Mouse (Mus musculus): ENCODE measurements at regions not wholly inside any gene's neighbourhood (a gene's known extent, or its start where the extent isn't known, plus 50 kb on each side); places are given as distances from the start of the nearest gene placed in this dataset.

DNA sequence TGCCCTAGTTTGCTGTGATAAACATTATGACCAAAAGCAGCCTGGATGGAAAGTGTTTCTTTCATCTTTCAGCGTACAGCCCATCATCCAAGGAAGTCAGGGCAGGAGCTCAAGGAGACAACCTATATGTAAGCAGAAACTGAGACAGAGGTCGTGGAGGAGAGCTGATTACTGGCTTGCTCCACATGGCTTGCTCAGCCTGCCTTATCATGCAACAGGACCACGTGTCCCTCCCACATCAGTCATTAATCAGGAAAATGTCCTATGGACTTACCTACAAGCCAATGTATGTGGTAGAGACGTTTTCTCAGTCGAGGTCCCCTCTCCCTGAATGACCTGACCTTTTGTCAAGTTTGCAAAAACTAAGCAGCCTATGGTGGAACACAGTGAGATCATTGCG, 123.7 kb upstream of the Rnaseh2b start:
- no peaks in the 10 kb centered on the region for H3K9me3 ChIP-seq
- no peak overlapping the region for H3K4me2 ChIP-seq (replicated peaks)
- H3K4me1 ChIP-seq, result peaks cover 13% of the 10 kb centered on the region
- no peak overlapping the region for H3K4me3 ChIP-seq
- no peaks in the 10 kb centered on the region for H3K36me3 ChIP-seq
- no peak overlapping the region for H3K27ac ChIP-seq (replicated peaks)
- no peak overlapping the region for H3K9ac ChIP-seq (replicated peaks)
- H3K27me3 ChIP-seq, result no peaks in the 10 kb centered on the region
- ATAC-seq (replicated peaks), result no peak
- WGBS, result 82% methylated on average over 6 of the region's 6 CpGs

DNA sequence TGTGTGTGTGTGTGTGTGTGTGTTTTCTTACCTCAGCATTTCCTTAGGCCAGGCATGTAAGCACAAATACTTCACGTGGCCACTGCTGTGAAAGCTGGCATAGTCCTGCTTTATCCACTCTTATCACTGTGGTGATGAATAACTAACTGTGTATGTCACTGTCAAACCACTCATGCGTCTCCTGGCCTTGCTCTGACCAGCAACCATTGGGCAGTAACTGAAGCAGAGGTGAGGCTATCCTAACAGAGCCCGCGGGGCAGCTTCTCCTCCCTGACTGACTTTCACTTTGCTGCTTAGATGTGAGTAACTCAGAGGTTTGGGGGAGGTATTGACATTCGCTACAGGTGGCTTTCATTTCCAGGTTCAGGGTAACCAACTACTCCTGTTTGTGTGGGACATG, 122.0 kb upstream of the Rnaseh2b start:
- peaks cover 30% of the 10 kb centered on the region for H3K4me1 ChIP-seq
- WGBS, result 75% methylated on average over 5 of the region's 5 CpGs
- H3K4me3 ChIP-seq, result no peak overlapping the region
- no peaks in the 10 kb centered on the region for H3K36me3 ChIP-seq
- H3K4me2 ChIP-seq (replicated peaks), result no peak overlapping the region
- no peaks in the 10 kb centered on the region for H3K9me3 ChIP-seq
- H3K9ac ChIP-seq (replicated peaks), result no peak overlapping the region
- H3K27me3 ChIP-seq, result no peaks in the 10 kb centered on the region
- no peak for ATAC-seq (replicated peaks)
- no peak overlapping the region for H3K27ac ChIP-seq (replicated peaks)

DNA sequence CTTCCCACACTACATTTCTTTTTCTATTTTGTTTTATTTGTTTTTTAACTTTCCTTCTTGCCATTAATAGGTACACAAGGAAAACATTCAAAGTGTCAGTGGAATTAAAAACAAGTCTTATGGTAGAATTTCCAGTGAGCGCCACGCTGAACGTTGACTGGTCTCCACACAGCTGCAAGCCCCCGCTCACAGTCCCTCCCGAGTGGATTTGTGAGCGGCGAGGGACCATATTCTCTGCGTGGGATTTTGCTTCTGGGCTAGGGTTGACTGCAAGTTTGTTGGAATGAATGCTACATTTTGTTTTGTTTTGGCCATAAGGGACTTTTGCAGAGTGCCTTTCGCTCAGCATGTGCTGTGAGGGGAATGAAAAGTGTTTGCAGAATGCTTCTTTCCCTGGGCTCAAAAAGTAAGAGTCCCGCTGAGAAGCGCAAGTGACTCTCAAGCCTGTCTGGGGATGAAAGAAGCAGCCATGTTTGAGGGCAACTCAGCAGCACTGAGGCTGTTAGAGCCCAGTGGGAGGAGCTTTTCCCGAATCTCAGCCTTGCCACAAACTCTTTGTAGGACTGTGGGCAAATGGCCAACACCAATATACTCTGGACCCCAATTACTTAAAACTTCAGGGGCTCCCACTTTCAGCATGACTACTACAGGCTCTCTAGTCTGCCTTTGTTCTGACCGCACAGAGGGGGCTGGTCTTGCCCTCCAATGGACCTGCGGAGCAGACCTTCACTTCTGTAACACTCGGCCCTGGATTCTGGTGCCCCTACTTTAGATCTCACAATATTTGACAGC, 120.9 kb upstream of the Rnaseh2b start:
- ATAC-seq (replicated peaks), result no peak
- 63% methylated on average over 15 of the region's 15 CpGs for WGBS

GRCm38 (mm10) chr14:62173835-62174530, 118.4 kb upstream of the Rnaseh2b start:
- Histone ChIP-seq H3K4me1 (peaks cover 33% of the 10 kb centered on the region), H3K4me3 (no peak overlapping the region), H3K9me3 (no peaks in the 10 kb centered on the region), H3K36me3 (no peaks in the 10 kb centered on the region), H3K9ac (replicated peaks) (no peak overlapping the region), H3K27ac (replicated peaks) (peak overlapping the region; percentile 20), H3K4me2 (replicated peaks) (peak overlapping the region; percentile 21), H3K27me3 (no peaks in the 10 kb centered on the region)
- peak; percentile 66 for ATAC-seq (replicated peaks)
- 22% methylated on average over 16 of the region's 16 CpGs for WGBS

More for the DNA sequence above, 120.9 kb upstream of the Rnaseh2b start:
- Histone ChIP-seq H3K9me3 (no peaks in the 10 kb centered on the region), H3K4me1 (peaks cover 33% of the 10 kb centered on the region), H3K36me3 (no peaks in the 10 kb centered on the region), H3K4me3 (no peak overlapping the region), H3K27me3 (no peaks in the 10 kb centered on the region), H3K27ac (replicated peaks) (no peak overlapping the region), H3K4me2 (replicated peaks) (no peak overlapping the region), H3K9ac (replicated peaks) (no peak overlapping the region)

GRCm38 (mm10) chr14:62175384-62176048, 116.9 kb upstream of the Rnaseh2b start:
- Histone ChIP-seq H3K9ac (replicated peaks) (no peak overlapping the region), H3K4me2 (replicated peaks) (no peak overlapping the region), H3K27me3 (no peaks in the 10 kb centered on the region), H3K4me3 (no peak overlapping the region), H3K36me3 (no peaks in the 10 kb centered on the region), H3K9me3 (no peaks in the 10 kb centered on the region), H3K4me1 (peaks cover 33% of the 10 kb centered on the region), H3K27ac (replicated peaks) (no peak overlapping the region)
- no peak for ATAC-seq (replicated peaks)
- WGBS, result 62% methylated on average over 12 of the region's 12 CpGs

- peaks cover 26% of the 10 kb centered on the region for H3K4me1 ChIP-seq
- no peak overlapping the region for H3K9ac ChIP-seq (replicated peaks)
- H3K4me2 ChIP-seq (replicated peaks), result no peak overlapping the region
- H3K4me3 ChIP-seq, result no peak overlapping the region
- 95% methylated on average over 5 of the region's 5 CpGs for WGBS
- H3K27ac ChIP-seq (replicated peaks), result no peak overlapping the region
- no peaks in the 10 kb centered on the region for H3K9me3 ChIP-seq
- no peak for ATAC-seq (replicated peaks)
- H3K27me3 ChIP-seq, result no peaks in the 10 kb centered on the region
- no peaks in the 10 kb centered on the region for H3K36me3 ChIP-seq
These were observed 114.9 kb upstream of the Rnaseh2b start for GRCm38 (mm10) chr14:62177509-62177908.

DNA sequence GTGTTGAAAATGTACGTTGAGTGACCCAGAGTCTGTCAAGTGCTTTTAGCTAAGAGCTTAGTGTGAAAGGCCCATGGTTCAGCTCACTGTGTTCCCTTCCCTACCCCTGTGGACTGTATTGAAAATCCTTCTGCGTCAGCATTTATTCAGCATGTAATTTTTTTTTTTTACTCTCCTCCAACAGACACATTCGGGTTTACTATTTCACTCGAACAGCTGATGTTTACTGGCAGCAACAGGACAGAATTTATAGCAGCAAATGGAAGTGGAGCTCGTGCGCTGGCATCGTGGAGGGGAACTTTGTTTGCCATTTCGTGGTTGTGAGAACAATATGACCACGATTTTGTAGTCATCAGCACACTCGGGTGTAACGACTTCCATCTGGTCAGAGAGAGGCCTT, 105.0 kb upstream of the Rnaseh2b start:
- no peak overlapping the region for H3K4me3 ChIP-seq
- no peak overlapping the region for H3K27ac ChIP-seq (replicated peaks)
- no peaks in the 10 kb centered on the region for H3K9me3 ChIP-seq
- no peak overlapping the region for H3K4me2 ChIP-seq (replicated peaks)
- no peak for ATAC-seq (replicated peaks)
- no peaks in the 10 kb centered on the region for H3K27me3 ChIP-seq
- no peaks in the 10 kb centered on the region for H3K36me3 ChIP-seq
- 62% methylated on average over 11 of the region's 11 CpGs for WGBS
- no peak overlapping the region for H3K9ac ChIP-seq (replicated peaks)
- no peaks in the 10 kb centered on the region for H3K4me1 ChIP-seq

DNA sequence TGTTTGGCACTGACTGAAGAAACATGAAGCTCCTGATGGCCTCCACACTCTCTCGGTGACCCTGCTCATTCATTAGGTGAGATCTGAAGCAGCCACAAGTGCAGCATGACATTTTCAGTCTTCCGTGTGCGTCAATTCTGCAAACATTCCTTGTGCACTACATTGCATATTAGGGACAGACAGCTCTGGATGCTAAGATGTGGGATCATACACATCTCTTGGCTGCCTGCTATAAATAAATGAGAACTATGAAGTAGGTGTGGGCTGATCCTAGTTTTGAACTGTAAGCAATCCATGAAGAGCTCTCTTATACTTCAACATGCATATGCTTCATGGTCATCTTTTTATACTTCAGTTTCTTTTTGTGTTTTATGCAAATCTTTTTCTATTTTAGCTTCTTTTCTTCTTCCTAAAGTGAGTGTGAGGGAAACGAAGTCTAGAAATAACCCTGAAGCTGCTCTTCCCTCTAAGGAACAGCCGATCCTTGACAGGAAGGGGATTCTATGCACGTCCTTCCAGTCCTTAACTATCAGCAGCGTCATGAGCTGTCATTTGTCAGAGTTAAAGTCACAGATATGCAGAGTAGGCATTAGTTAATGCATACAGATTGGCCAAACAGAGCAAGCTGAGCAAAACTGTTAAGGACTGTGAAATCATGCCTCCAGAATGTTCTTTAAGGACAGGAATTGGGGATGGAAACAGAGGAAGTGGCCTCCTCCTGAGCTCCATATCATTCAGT, 104.1 kb upstream of the Rnaseh2b start:
- Histone ChIP-seq H3K4me3 (no peak overlapping the region), H3K4me1 (no peaks in the 10 kb centered on the region), H3K9me3 (no peaks in the 10 kb centered on the region), H3K4me2 (replicated peaks) (no peak overlapping the region), H3K27ac (replicated peaks) (no peak overlapping the region), H3K36me3 (no peaks in the 10 kb centered on the region), H3K9ac (replicated peaks) (no peak overlapping the region), H3K27me3 (no peaks in the 10 kb centered on the region)
- ATAC-seq (replicated peaks), result no peak
- 73% methylated on average over 7 of the region's 7 CpGs for WGBS

GRCm38 (mm10) chr14:62191624-62192023, 100.8 kb upstream of the Rnaseh2b start:
- Histone ChIP-seq H3K9me3 (no peaks in the 10 kb centered on the region), H3K9ac (replicated peaks) (no peak overlapping the region), H3K36me3 (no peaks in the 10 kb centered on the region), H3K4me3 (no peak overlapping the region), H3K27me3 (no peaks in the 10 kb centered on the region), H3K27ac (replicated peaks) (no peak overlapping the region), H3K4me1 (no peaks in the 10 kb centered on the region), H3K4me2 (replicated peaks) (no peak overlapping the region)
- WGBS, result 90% methylated on average over 2 of the region's 2 CpGs
- ATAC-seq (replicated peaks), result no peak

GRCm38 (mm10) chr14:62192814-62193213, 99.6 kb upstream of the Rnaseh2b start:
- no peaks in the 10 kb centered on the region for H3K36me3 ChIP-seq
- no peaks in the 10 kb centered on the region for H3K27me3 ChIP-seq
- no peak overlapping the region for H3K4me2 ChIP-seq (replicated peaks)
- 48% methylated on average over 8 of the region's 8 CpGs for WGBS
- ATAC-seq (replicated peaks), result no peak
- H3K9ac ChIP-seq (replicated peaks), result no peak overlapping the region
- H3K27ac ChIP-seq (replicated peaks), result no peak overlapping the region
- H3K9me3 ChIP-seq, result no peaks in the 10 kb centered on the region
- H3K4me1 ChIP-seq, result no peaks in the 10 kb centered on the region
- no peak overlapping the region for H3K4me3 ChIP-seq

DNA sequence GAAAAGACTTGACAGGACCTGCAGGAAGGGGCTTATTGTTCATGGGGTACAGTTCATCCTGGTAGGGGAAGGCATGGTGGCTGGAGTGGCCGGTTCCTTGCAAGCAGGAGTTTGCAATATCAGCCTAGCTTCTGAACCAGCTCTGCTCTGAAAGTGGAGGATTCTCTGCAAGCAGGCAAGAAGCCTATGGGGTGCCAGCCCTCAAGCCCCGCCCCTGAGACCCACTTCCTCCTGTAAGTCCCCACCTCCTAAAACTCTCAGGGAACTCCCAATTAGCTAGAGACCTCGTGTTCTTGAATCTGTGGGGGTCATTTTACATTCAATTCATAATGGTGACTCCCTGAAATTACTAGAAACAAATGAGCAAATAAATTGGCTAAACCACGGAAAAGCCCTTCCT, 99.0 kb upstream of the Rnaseh2b start:
- 42% methylated on average over 4 of the region's 4 CpGs for WGBS
- Histone ChIP-seq H3K4me3 (no peak overlapping the region), H3K4me1 (no peaks in the 10 kb centered on the region), H3K27me3 (no peaks in the 10 kb centered on the region), H3K9ac (replicated peaks) (no peak overlapping the region), H3K4me2 (replicated peaks) (no peak overlapping the region), H3K36me3 (no peaks in the 10 kb centered on the region), H3K27ac (replicated peaks) (no peak overlapping the region), H3K9me3 (no peaks in the 10 kb centered on the region)
- no peak for ATAC-seq (replicated peaks)

DNA sequence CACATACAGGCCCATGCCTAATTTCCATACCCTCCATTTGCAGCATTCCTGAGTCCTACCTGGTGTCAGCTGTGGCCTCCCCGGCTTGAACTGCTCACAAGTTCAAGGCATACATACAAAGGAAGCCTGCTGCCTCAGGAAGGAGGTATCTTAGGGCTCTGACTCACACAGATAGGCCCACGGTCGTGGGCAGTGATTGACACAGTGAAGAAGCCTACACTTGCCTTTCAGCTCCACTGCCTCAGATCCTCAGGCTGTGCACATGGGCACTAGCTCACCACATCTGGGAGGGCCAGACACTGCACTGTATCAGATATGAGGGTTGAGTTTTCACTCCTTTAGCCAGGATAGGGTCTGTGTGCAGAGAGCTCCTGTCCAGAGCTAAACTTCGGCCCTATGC, 95.6 kb upstream of the Rnaseh2b start:
- Histone ChIP-seq H3K9me3 (no peaks in the 10 kb centered on the region), H3K4me1 (no peaks in the 10 kb centered on the region), H3K9ac (replicated peaks) (no peak overlapping the region), H3K36me3 (no peaks in the 10 kb centered on the region), H3K27ac (replicated peaks) (no peak overlapping the region), H3K27me3 (no peaks in the 10 kb centered on the region), H3K4me2 (replicated peaks) (no peak overlapping the region), H3K4me3 (no peak overlapping the region)
- 65% methylated on average over 4 of the region's 4 CpGs for WGBS
- 0 out of 2 replicates have a peak, but pooled peaks have one; percentile 43 for ATAC-seq (replicated peaks)
